Mouse (Mus musculus): ENCODE data around the gene Fgfr2.

Fgfr2 gene

GRCm38 (mm10) chr7:130230034-130230433 is 2893.1 kb downstream of the Fgfr2 start:
- DNase-seq (ENCODE audit: low spot score) = no peak

GRCm38 (mm10) chr7:130225227-130225626 is 2897.9 kb downstream of the Fgfr2 start:
- no peak for DNase-seq (ENCODE audit: low spot score)

- no peak for DNase-seq (ENCODE audit: low spot score)
Observed at GRCm38 (mm10) chr7:130222633-130223354, 2900.4 kb downstream of the Fgfr2 start.

GRCm38 (mm10) chr7:130221661-130222387 is 2901.3 kb downstream of the Fgfr2 start:
- DNase-seq (ENCODE audit: low spot score) = no peak

GRCm38 (mm10) chr7:130220627-130221026 is 2902.5 kb downstream of the Fgfr2 start:
- no peak for DNase-seq (ENCODE audit: low spot score)

- no peak for DNase-seq (ENCODE audit: low spot score)
Observed at GRCm38 (mm10) chr7:130219844-130220243, 2903.3 kb downstream of the Fgfr2 start.

- DNase-seq (ENCODE audit: low spot score) = no peak
Observed at GRCm38 (mm10) chr7:130216272-130216671, 2906.9 kb downstream of the Fgfr2 start.

GRCm38 (mm10) chr7:130215348-130216252 is 2907.6 kb downstream of the Fgfr2 start:
- peak; percentile 74 for DNase-seq (ENCODE audit: low spot score)

GRCm38 (mm10) chr7:130213156-130213555 is 2910.0 kb downstream of the Fgfr2 start:
- DNase-seq (ENCODE audit: low spot score) = no peak

- no peak for DNase-seq (ENCODE audit: low spot score)
Observed at GRCm38 (mm10) chr7:130211411-130211810, 2911.7 kb downstream of the Fgfr2 start.

- DNase-seq (ENCODE audit: low spot score) = no peak
Observed at GRCm38 (mm10) chr7:130208601-130209000, 2914.5 kb downstream of the Fgfr2 start.

GRCm38 (mm10) chr7:130206181-130206582 is 2917.0 kb downstream of the Fgfr2 start:
- DNase-seq (ENCODE audit: low spot score) = no peak

- no peak for DNase-seq (ENCODE audit: low spot score)
Observed at GRCm38 (mm10) chr7:130205140-130205539, 2918.0 kb downstream of the Fgfr2 start.

GRCm38 (mm10) chr7:130201020-130201419 is 2922.1 kb downstream of the Fgfr2 start:
- DNase-seq (ENCODE audit: low spot score) = no peak

- DNase-seq (ENCODE audit: low spot score) = no peak
Observed at GRCm38 (mm10) chr7:130199951-130200350, 2923.2 kb downstream of the Fgfr2 start.

- DNase-seq (ENCODE audit: low spot score) = no peak
Observed at GRCm38 (mm10) chr7:130199317-130199716, 2923.8 kb downstream of the Fgfr2 start.

GRCm38 (mm10) chr7:130195081-130195480 is 2928.1 kb downstream of the Fgfr2 start:
- DNase-seq (ENCODE audit: low spot score) = no peak

- DNase-seq (ENCODE audit: low spot score) = no peak
Observed at GRCm38 (mm10) chr7:130190329-130190975, 2932.7 kb downstream of the Fgfr2 start.

GRCm38 (mm10) chr7:130189901-130190300 is 2933.2 kb downstream of the Fgfr2 start:
- DNase-seq (ENCODE audit: low spot score) = no peak

GRCm38 (mm10) chr7:130188108-130188507 is 2935.0 kb downstream of the Fgfr2 start:
- DNase-seq (ENCODE audit: low spot score) = no peak

- no peak for DNase-seq (ENCODE audit: low spot score)
Observed at GRCm38 (mm10) chr7:130184864-130185263, 2938.3 kb downstream of the Fgfr2 start.

GRCm38 (mm10) chr7:130183960-130184359 is 2939.2 kb downstream of the Fgfr2 start:
- DNase-seq (ENCODE audit: low spot score) = no peak

Measured in layer of hippocampus, adult 11-12 months (tissue).